Mouse (Mus musculus) v-Abl transformed pro-B cells (cell line): ENCODE data around the gene Polr2i.
"Not testable (repeated sequence)": the region's sequence is repeated elsewhere in the genome, so short reads cannot be mapped to it uniquely, and the experiment has no call there.

Experiments used
- in situ Hi-C, 2 experiments: fragments of 400-800 bp; cut with MboI; formaldehyde crosslinking; loops; one replicate each; pipeline ENCODE4 v1.15.1; 2025; ENCODE audit not compliant: unreplicated experiment in 2 of 2

The Polr2i gene

GRCm38 (mm10) chr7:30237374-30237773, 5.6 kb downstream of the Polr2i start:
- in situ Hi-C loops = not testable (repeated sequence)

GRCm38 (mm10) chr7:30251956-30252954, 20.5 kb downstream of the Polr2i start:
- in situ Hi-C loops = no loop called here

- in situ Hi-C loops = no loop called here
Observed at GRCm38 (mm10) chr7:30265041-30265440, 33.3 kb downstream of the Polr2i start.

GRCm38 (mm10) chr7:30265531-30265930, 33.8 kb downstream of the Polr2i start:
- in situ Hi-C loops = no loop called here

- in situ Hi-C loops = no loop called here
Observed at GRCm38 (mm10) chr7:30265935-30266334, 34.2 kb downstream of the Polr2i start.

GRCm38 (mm10) chr7:30266780-30267179, 35.0 kb downstream of the Polr2i start:
- in situ Hi-C loops = no loop called here

- in situ Hi-C loops = no loop called here
Observed at GRCm38 (mm10) chr7:30269641-30270040, 37.9 kb downstream of the Polr2i start.

- in situ Hi-C loops = no loop called here
Observed at GRCm38 (mm10) chr7:30274383-30274782, 42.6 kb downstream of the Polr2i start.

- in situ Hi-C loops = no loop called here
Observed at GRCm38 (mm10) chr7:30278911-30279310, 47.2 kb downstream of the Polr2i start.

- in situ Hi-C loops = no loop called here
Observed at GRCm38 (mm10) chr7:30279536-30279935, 47.8 kb downstream of the Polr2i start.

GRCm38 (mm10) chr7:30279951-30280669, 48.4 kb downstream of the Polr2i start, which contains the start of the genes Thap8 and Wdr62:
Gene Thap8, plus strand, starts transcription at chr7:30280094.
Gene Wdr62, minus strand, starts transcription at chr7:30280419.
- in situ Hi-C loops = no loop called here

- in situ Hi-C loops = no loop called here
Observed at GRCm38 (mm10) chr7:30280670-30281138, 49.0 kb downstream of the Polr2i start.

- in situ Hi-C loops = no loop called here
Observed at GRCm38 (mm10) chr7:30281522-30281921, 49.8 kb downstream of the Polr2i start.

- in situ Hi-C loops = no loop called here
Observed at GRCm38 (mm10) chr7:30282740-30283139, 51.0 kb downstream of the Polr2i start.
